In genomic region chr19:9107379-9107755, GRCm38 (mm10) we compare ENCODE assay signal across 11 mouse cellular contexts. TPM values are rescaled to one million over a fixed set of nuclear protein-coding genes. Genes with fewer than 3 reads are reported as not detected.
A peak's percentile ranks its signal among the peaks of the same experiment; 100 is the strongest.
DNase-seq lines count a peak whose midpoint lies in the region; ATAC-seq and TF ChIP-seq lines count a peak whose summit lies in the region.
"Had no signal": no experiment of that assay in that cellular context is flagged by ENCODE, and none has a peak within 500 bp of the region (broad histone marks: within the 10 kb centered on the region; RNA-seq: fewer than 3 reads in every experiment).

No protein-coding gene starts in this region.

- 0 out of 2 replicates have a peak overlapping the region, but pooled peaks have one; percentile 31 for H3K9ac ChIP-seq in heart, embryonic 14.5 days (ENCODE audit: low read length)
- no peak overlapping the region for H3K9ac ChIP-seq in ES-E14 (ENCODE audit: insufficient read depth, low read depth, low read length, poor library complexity, severe bottlenecking)
- no peak overlapping the region for H3K9ac ChIP-seq in heart, embryonic 16.5 days (ENCODE audit: low read length)
- H3K9ac ChIP-seq in lung, embryonic 15.5 days = no peak overlapping the region
- H3K9ac ChIP-seq in midbrain, embryonic 13.5 days (replicated peaks) = no peak overlapping the region
- no peak overlapping the region for H3K9ac ChIP-seq in hindbrain, embryonic 14.5 days
- H3K9ac ChIP-seq: neural tube, embryonic 12.5 days had no signal

- no peaks in the 10 kb centered on the region for H3K9me3 ChIP-seq in heart, embryonic 14.5 days (ENCODE audit: control insufficient read depth, low read length)
- H3K9me3 ChIP-seq in ES-E14 (ENCODE audit: control insufficient read depth, insufficient read depth, low read depth, low read length) = no peaks in the 10 kb centered on the region
- no peaks in the 10 kb centered on the region for H3K9me3 ChIP-seq in heart, embryonic 16.5 days (replicated peaks; ENCODE audit: control insufficient read depth, low read length)
- H3K9me3 ChIP-seq in lung, embryonic 15.5 days = no peaks in the 10 kb centered on the region
- no peaks in the 10 kb centered on the region for H3K9me3 ChIP-seq in midbrain, embryonic 13.5 days
- H3K9me3 ChIP-seq in hindbrain, embryonic 14.5 days (ENCODE audit: control insufficient read depth, low read length) = no peaks in the 10 kb centered on the region
- H3K9me3 ChIP-seq: neural tube, embryonic 12.5 days had no signal

- ATAC-seq in heart, embryonic 14.5 days (ENCODE audit: insufficient number of reproducible peaks, insufficient read depth, low FRiP score, low read depth) = 0 out of 2 replicates have a peak, but pooled peaks have one; percentile 7
- 0 out of 2 replicates have a peak, but pooled peaks have one; percentile 21 for ATAC-seq in heart, embryonic 16.5 days (replicated peaks; ENCODE audit: extremely low read depth, insufficient read depth, low FRiP score)
- ATAC-seq in lung, embryonic 15.5 days (ENCODE audit: borderline replicate concordance, extremely low read depth, low FRiP score, low TSS enrichment) = peak; percentile 33; the same call in 1 of the 2 replicates
- no peak for ATAC-seq in midbrain, embryonic 13.5 days
- no peak for ATAC-seq in hindbrain, embryonic 14.5 days (ENCODE audit: low FRiP score)

- no peak overlapping the region for H3K4me2 ChIP-seq in heart, embryonic 14.5 days (ENCODE audit: low read length)
- no peak overlapping the region for H3K4me2 ChIP-seq in heart, embryonic 16.5 days (ENCODE audit: low read depth, low read length)
- H3K4me2 ChIP-seq in lung, embryonic 15.5 days = no peak overlapping the region
- H3K4me2 ChIP-seq in midbrain, embryonic 13.5 days (replicated peaks) = no peak overlapping the region
- no peak overlapping the region for H3K4me2 ChIP-seq in hindbrain, embryonic 14.5 days (replicated peaks)
- H3K4me2 ChIP-seq: neural tube, embryonic 12.5 days had no signal

- intact Hi-C loops in heart, postnatal 10 days (cut with DNase I) = no loop called here

- H3K36me3 ChIP-seq in heart, embryonic 14.5 days (ENCODE audit: control insufficient read depth, insufficient read depth, low read length) = 0 out of 2 replicates have a peak, but pooled peaks cover 3% of the 10 kb centered on the region
- H3K36me3 ChIP-seq in ES-E14 (ENCODE audit: control insufficient read depth, insufficient read depth, low read length, poor library complexity, severe bottlenecking) = no peaks in the 10 kb centered on the region
- no peaks in the 10 kb centered on the region for H3K36me3 ChIP-seq in heart, embryonic 16.5 days (ENCODE audit: control insufficient read depth, insufficient read depth)
- H3K36me3 ChIP-seq in lung, embryonic 15.5 days = no peaks in the 10 kb centered on the region
- no peaks in the 10 kb centered on the region for H3K36me3 ChIP-seq in midbrain, embryonic 13.5 days
- H3K36me3 ChIP-seq in hindbrain, embryonic 14.5 days (replicated peaks; ENCODE audit: control insufficient read depth, insufficient read depth) = no peaks in the 10 kb centered on the region; the same call in 1 of the 2 replicates
- H3K36me3 ChIP-seq: neural tube, embryonic 12.5 days had no signal

- 52% methylated on average over 1 of the region's 1 CpGs for WGBS in heart, embryonic 14.5 days
- 70% methylated on average over 1 of the region's 1 CpGs for WGBS in heart, embryonic 16.5 days
- WGBS in lung, embryonic 15.5 days = 38% methylated on average over 1 of the region's 1 CpGs
- WGBS in midbrain, embryonic 13.5 days = 85% methylated on average over 1 of the region's 1 CpGs
- WGBS in hindbrain, embryonic 14.5 days = 79% methylated on average over 1 of the region's 1 CpGs

- no peak overlapping the region for H3K4me3 ChIP-seq in heart, embryonic 14.5 days (ENCODE audit: control insufficient read depth in 1 of 2, insufficient read depth in 1 of 2, low read depth in 1 of 2, low read length in 2 of 2)
- H3K4me3 ChIP-seq in ES-E14 (ENCODE audit: insufficient read depth in 1 of 2, low read depth in 1 of 2, low read length in 2 of 2, poor library complexity in 1 of 2, severe bottlenecking in 1 of 2) = no peak overlapping the region
- no peak overlapping the region for H3K4me3 ChIP-seq in heart, embryonic 16.5 days (ENCODE audit: low read length)
- H3K4me3 ChIP-seq in lung, embryonic 15.5 days = no peak overlapping the region
- H3K4me3 ChIP-seq in midbrain, embryonic 13.5 days (replicated peaks) = no peak overlapping the region
- no peak overlapping the region for H3K4me3 ChIP-seq in hindbrain, embryonic 14.5 days (replicated peaks; ENCODE audit: low read length)
- H3K4me3 ChIP-seq: neural tube, embryonic 12.5 days had no signal

- peaks cover 17 to 25% of the 10 kb centered on the region in 2 experiments for H3K4me1 ChIP-seq in heart, embryonic 14.5 days (ENCODE audit: control insufficient read depth in 2 of 2, insufficient read depth in 2 of 2, low read length in 2 of 2)
- peaks cover 5 to 14% of the 10 kb centered on the region in 2 experiments; a peak in 1 of 4 replicates for H3K4me1 ChIP-seq in ES-E14 (ENCODE audit: control insufficient read depth in 2 of 2, insufficient read depth in 2 of 2, low read length in 2 of 2, poor library complexity in 1 of 2)
- peaks cover 19% of the 10 kb centered on the region for H3K4me1 ChIP-seq in heart, embryonic 16.5 days (ENCODE audit: control insufficient read depth, insufficient read depth, low read length)
- peaks cover 18% of the 10 kb centered on the region for H3K4me1 ChIP-seq in lung, embryonic 15.5 days
- H3K4me1 ChIP-seq in midbrain, embryonic 13.5 days (replicated peaks) = no peaks in the 10 kb centered on the region
- H3K4me1 ChIP-seq in hindbrain, embryonic 14.5 days (replicated peaks; ENCODE audit: control insufficient read depth, insufficient read depth, low read length) = no peaks in the 10 kb centered on the region

- no peaks in the 10 kb centered on the region for H3K27me3 ChIP-seq in heart, embryonic 14.5 days (ENCODE audit: control insufficient read depth, insufficient read depth, low read length)
- no peaks in the 10 kb centered on the region for H3K27me3 ChIP-seq in heart, embryonic 16.5 days (ENCODE audit: control insufficient read depth, insufficient read depth, low read length)
- H3K27me3 ChIP-seq in lung, embryonic 15.5 days = no peaks in the 10 kb centered on the region
- no peaks in the 10 kb centered on the region for H3K27me3 ChIP-seq in midbrain, embryonic 13.5 days
- H3K27me3 ChIP-seq in hindbrain, embryonic 14.5 days (ENCODE audit: control insufficient read depth, insufficient read depth, low read length) = no peaks in the 10 kb centered on the region
- H3K27me3 ChIP-seq: neural tube, embryonic 12.5 days had no signal

- H3K27ac ChIP-seq in heart, embryonic 14.5 days (replicated peaks in 1 of 2; ENCODE audit: control insufficient read depth in 1 of 2, insufficient read depth in 1 of 2, low read depth in 2 of 2, low read length in 2 of 2) = peak overlapping the region; percentile 16 to 62; a peak in 2 of 4 replicates
- H3K27ac ChIP-seq in ES-E14 (ENCODE audit: insufficient read depth, low read depth, low read length, poor library complexity, severe bottlenecking) = peak overlapping the region; percentile 4; the same call in 1 of the 2 replicates
- peak overlapping the region; percentile 7; the same call in 1 of the 2 replicates for H3K27ac ChIP-seq in heart, embryonic 16.5 days (ENCODE audit: low read length)
- H3K27ac ChIP-seq in lung, embryonic 15.5 days = peak overlapping the region; percentile 74
- no peak overlapping the region for H3K27ac ChIP-seq in midbrain, embryonic 13.5 days
- H3K27ac ChIP-seq in hindbrain, embryonic 14.5 days = no peak overlapping the region
- H3K27ac ChIP-seq: neural tube, embryonic 12.5 days had no signal

- in situ Hi-C loops in ES-E14 (cut with MboI; ENCODE audit: low sequenced_read_pairs in 2 of 2, unreplicated experiment in 2 of 2) = no loop called here

- no peak for DNase-seq in heart, postnatal 10 days
- no peak for DNase-seq in ES-E14 (ENCODE audit: low read depth, low spot score)
- no peak for DNase-seq in hindbrain, embryonic 14.5 days (ENCODE audit: low spot score)
- no peak for DNase-seq in thymus, postnatal 25 days

TF ChIP-seq in ES-E14, 5 proteins besides CTCF, POLR2A, EP300 and RAD21:
- TF ChIP-seq ZC3H11A (IDR thresholded peaks at IDR 0.05; ENCODE audit: borderline replicate concordance, low read depth, low read length) = no peak
- TF ChIP-seq ZNF384 (IDR thresholded peaks at IDR 0.05; ENCODE audit: low read depth, low read length) = no peak
- TF ChIP-seq CHD2 (IDR thresholded peaks at IDR 0.05; ENCODE audit: low read depth, low read length) = no peak
- TF ChIP-seq HCFC1 (IDR thresholded peaks at IDR 0.05; ENCODE audit: borderline replicate concordance, insufficient read depth, low read length) = no peak
- TF ChIP-seq MAFK (IDR thresholded peaks at IDR 0.05; ENCODE audit: insufficient read depth, low read depth, low read length) = no peak
TF ChIP-seq in ES-E14: peak in this region for 0.

RNA-seq across cellular contexts. Expression of gene Scgb1a1, which starts 19.6 kb away (rescaled TPM):
- polyA plus RNA-seq in heart, embryonic 14.5 days (2014; fragmentation: Nextera tagmentation; extraction: Ambion mirVana) = not detected in 2 replicates
- 1 to 10 TPM in 1 of 2 experiments, not detected in 1; 4.2 TPM for total RNA-seq in heart, postnatal 10 days (2021)
- total RNA-seq in ES-E14 (2012; rRNA removed) = not detected in 2 replicates
- polyA plus RNA-seq in heart, embryonic 16.5 days (2015; fragmentation: Nextera tagmentation; extraction: Ambion mirVana) = 0.91 and 1.8 TPM in 2 replicates
- polyA plus RNA-seq in lung, embryonic 15.5 days (2015; fragmentation: Nextera tagmentation; extraction: Ambion mirVana) = 5.1 and 8.7 TPM in 2 replicates
- polyA plus RNA-seq in midbrain, embryonic 13.5 days (2015; fragmentation: Nextera tagmentation; extraction: Ambion mirVana) = not detected in 2 replicates
- not detected in 2 replicates for polyA plus RNA-seq in hindbrain, embryonic 14.5 days (2014; fragmentation: Nextera tagmentation; extraction: Ambion mirVana)
- total RNA-seq: adrenal gland, postnatal 4 days; left cerebral cortex, postnatal 10 days had no signal
- polyA plus RNA-seq: neural tube, embryonic 12.5 days had no signal

RNA-seq across cellular contexts. Expression of gene Asrgl1, which starts 28.1 kb away (rescaled TPM):
- 11.8 and 15.2 TPM in 2 replicates for polyA plus RNA-seq in heart, embryonic 14.5 days (2014; fragmentation: Nextera tagmentation; extraction: Ambion mirVana)
- total RNA-seq in heart, postnatal 10 days (2021) = 10 to 100 TPM; 18.5 to 18.6 TPM
- total RNA-seq in ES-E14 (2012; rRNA removed) = 14.4 and 17.2 TPM in 2 replicates
- polyA plus RNA-seq in heart, embryonic 16.5 days (2015; fragmentation: Nextera tagmentation; extraction: Ambion mirVana) = 18.9 and 21.6 TPM in 2 replicates
- 14.1 and 18.1 TPM in 2 replicates for polyA plus RNA-seq in lung, embryonic 15.5 days (2015; fragmentation: Nextera tagmentation; extraction: Ambion mirVana)
- polyA plus RNA-seq in midbrain, embryonic 13.5 days (2015; fragmentation: Nextera tagmentation; extraction: Ambion mirVana) = 13.6 and 17.2 TPM in 2 replicates
- 27.0 and 32.2 TPM in 2 replicates for polyA plus RNA-seq in hindbrain, embryonic 14.5 days (2014; fragmentation: Nextera tagmentation; extraction: Ambion mirVana)

Comparison
In these comparisons a context has a peak if more than half of its experiments do, and no peak if none do; other contexts are left out.
1. ATAC-seq: peak in heart, embryonic 14.5 days (single experiment), heart, embryonic 16.5 days (single experiment) and lung, embryonic 15.5 days (single experiment); none in midbrain, embryonic 13.5 days (single experiment) and hindbrain, embryonic 14.5 days (single experiment).
2. H3K27ac ChIP-seq: peak in heart, embryonic 14.5 days (2 of 2), ES-E14 (single experiment), heart, embryonic 16.5 days (single experiment) and lung, embryonic 15.5 days (single experiment); none in midbrain, embryonic 13.5 days (single experiment) and hindbrain, embryonic 14.5 days (single experiment).